ENCODE assay signal across 8 mouse cellular contexts in genomic region chr12:86945126-86945525, GRCm38 (mm10). TPM values are rescaled to one million over a fixed set of nuclear protein-coding genes. Genes with fewer than 3 reads are reported as not detected.
A peak's percentile ranks its signal among the peaks of the same experiment; 100 is the strongest.
DNase-seq lines count a peak whose midpoint lies in the region; ATAC-seq and TF ChIP-seq lines count a peak whose summit lies in the region.
"Had no signal": no experiment of that assay in that cellular context is flagged by ENCODE, and none has a peak within 500 bp of the region (broad histone marks: within the 10 kb centered on the region; RNA-seq: fewer than 3 reads in every experiment).

No protein-coding gene starts in this region.

- peak; percentile 18; the same call in 1 of the 2 replicates for ATAC-seq in granulocyte monocyte progenitor cell, adult 5-6 weeks (replicated peaks; ENCODE audit: poor library complexity, severe bottlenecking)
- peak; percentile 28; the same call in 1 of the 2 replicates for ATAC-seq in megakaryocyte, adult 5-6 weeks (ENCODE audit: poor library complexity, severe bottlenecking)

- H3K4me1 ChIP-seq in cortical plate, adult 2 months (ENCODE audit: control insufficient read depth, insufficient read depth, low read length), result peaks cover 11% of the 10 kb centered on the region

- TF ChIP-seq POLR2A in cortical plate, adult 2 months (IDR thresholded peaks at IDR 0.05; ENCODE audit: extremely low read depth, insufficient read depth, low read length), result no peak

- no peak overlapping the region for H3K4me3 ChIP-seq in cortical plate, adult 2 months (ENCODE audit: insufficient read depth, low read length)

- H3K27ac ChIP-seq in cortical plate, adult 2 months (ENCODE audit: insufficient read depth, low read length), result no peak overlapping the region

- peak; percentile 86 for TF ChIP-seq CTCF in cortical plate, adult 2 months (IDR thresholded peaks at IDR 0.05; ENCODE audit: extremely low read depth, insufficient read depth, low read length)

- DNase-seq in CD8-positive naive resting alpha-beta T cell, adult 2 months (ENCODE audit: low read depth in 2 of 2, low spot score in 2 of 2), result peak; percentile 45 to 76
- peak; percentile 71 for DNase-seq in T-cell, adult 2 months (ENCODE audit: low spot score)
- peak; percentile 75 for DNase-seq in layer of hippocampus, adult 9-11 months
- DNase-seq in skeletal muscle tissue, adult 2 months (ENCODE audit: low read depth, low spot score), result peak; percentile 73

RNA-seq across cellular contexts. Expression of gene Cipc, which starts 1.7 kb away (rescaled TPM):
- 83.7 and 84.4 TPM in 2 replicates for polyA plus RNA-seq in cortical plate, adult 2 months (2012; rRNA removed)
- total RNA-seq in granulocyte monocyte progenitor cell, adult 5-6 weeks (2014; fragmentation: Nextera tagmentation), result 23.5 and 32.3 TPM in 2 replicates
- total RNA-seq in granulocyte monocyte progenitor cell, adult 5-6 weeks (2017), result 18.5 and 19.9 TPM in 2 replicates
- 12.0 and 12.9 TPM in 2 replicates for total RNA-seq in megakaryocyte, adult 5-6 weeks (2015)
- total RNA-seq in megakaryocyte, adult 5-6 weeks (2017), result 8.9 and 11.0 TPM in 2 replicates

RNA-seq across cellular contexts. Expression of gene Zdhhc22, which starts 45.1 kb away (rescaled TPM):
- polyA plus RNA-seq in cortical plate, adult 2 months (2012; rRNA removed), result 61.1 and 65.1 TPM in 2 replicates
- not detected in 2 replicates for total RNA-seq in granulocyte monocyte progenitor cell, adult 5-6 weeks (2014; fragmentation: Nextera tagmentation)
- total RNA-seq in granulocyte monocyte progenitor cell, adult 5-6 weeks (2017), result not detected in 2 replicates
- total RNA-seq in megakaryocyte, adult 5-6 weeks (2015), result not detected in 2 replicates
- not detected in 2 replicates for total RNA-seq in megakaryocyte, adult 5-6 weeks (2017)
- polyA plus RNA-seq: gonadal fat pad, adult 2 months had no signal
